Mouse (Mus musculus) lung, adult 2 months (tissue): ENCODE results near the gene Jmjd1c.

Experiments
- CTCF ChIP-seq: fragments of 200-500 bp; IDR thresholded peaks from 2 replicates; pipeline ENCODE4 v1.5.1; 2011; ENCODE audit warnings: mild to moderate bottlenecking, low read length, control low read depth; ENCODE audit not compliant: insufficient read depth
- POLR2A ChIP-seq: fragments of 200-500 bp; IDR thresholded peaks from 2 replicates; pipeline ENCODE4 v1.6.1; 2011; ENCODE audit warnings: low read depth, mild to moderate bottlenecking, control low read depth, low read length, borderline replicate concordance; ENCODE audit errors: extremely low read depth

- TF ChIP-seq CTCF (no peak), POLR2A (no peak)
Measured at GRCm38 (mm10) chr10:67099183-67099929, 3.4 kb downstream of the Jmjd1c start.
